Mouse (Mus musculus): ENCODE results near the gene Gm4922. TPM values are rescaled to one million over a fixed set of nuclear protein-coding genes. Genes with fewer than 3 reads are reported as not detected.

Gene Gm4922
- not detected for total RNA-seq (2021)
- long read RNA-seq = 0 reads

DNA sequence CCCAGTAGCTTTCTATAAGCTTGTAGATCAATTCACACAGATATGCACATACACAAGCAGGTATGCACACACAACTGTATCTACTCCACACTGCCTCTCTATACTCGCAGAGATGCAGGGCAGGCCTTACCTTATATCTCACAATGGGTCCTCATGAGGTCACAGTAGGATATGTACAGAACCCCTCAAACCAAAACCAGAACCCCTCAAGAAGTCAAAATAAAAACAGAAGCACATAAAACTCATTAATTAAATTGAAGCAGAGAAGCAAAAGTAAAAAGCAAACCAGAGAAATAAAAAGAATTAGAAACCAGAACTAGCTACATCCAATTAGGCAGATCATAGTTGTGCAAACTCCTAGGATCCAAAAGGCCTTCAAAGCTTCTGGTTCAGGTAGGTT is at the start of gene Gm4922:
TSS of gene Gm4922 (minus strand) at position 101 of the 400 bp plus-strand sequence.
- no peak for DNase-seq (ENCODE audit: low spot score in 2 of 2)

DNA sequence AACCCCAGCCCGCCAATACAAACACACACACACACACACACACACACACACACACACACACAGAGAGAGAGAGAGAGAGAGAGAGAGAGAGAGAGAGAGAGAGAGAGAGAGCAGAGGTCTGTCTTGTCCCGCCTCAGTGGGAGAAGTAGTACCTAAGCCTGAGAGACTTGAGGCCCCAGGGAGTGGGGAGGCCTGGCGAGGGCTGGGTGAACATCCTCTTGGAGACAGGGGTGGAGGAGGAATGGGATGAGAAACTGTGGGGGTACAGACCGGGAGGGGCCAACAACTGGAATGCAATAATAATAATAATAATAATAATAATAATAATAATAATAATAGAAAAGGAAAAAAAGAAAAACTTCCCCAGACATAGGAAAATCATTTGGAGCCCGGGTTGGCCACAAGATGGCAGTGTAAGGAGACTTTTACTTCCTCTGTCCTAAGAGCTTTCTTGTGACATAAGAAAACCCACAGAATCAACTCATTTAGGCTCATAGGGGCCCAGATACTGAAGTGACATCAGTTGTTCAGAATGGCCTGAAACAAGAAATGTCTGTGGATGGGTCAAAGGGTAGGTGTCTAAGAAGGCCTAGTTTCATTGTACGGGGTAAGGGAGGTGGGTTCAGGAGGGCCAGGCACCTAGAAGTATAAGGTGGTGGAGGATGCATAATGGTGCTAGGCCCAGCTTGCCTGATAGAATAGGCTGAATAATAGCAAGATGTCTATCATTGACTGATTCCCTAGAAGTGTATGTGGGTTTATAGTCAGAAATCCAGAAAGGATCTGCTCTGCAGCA is 49.3 kb upstream of the Gm4922 start:
- DNase-seq (ENCODE audit: low spot score in 2 of 2) = peak; percentile 44 to 54

DNA sequence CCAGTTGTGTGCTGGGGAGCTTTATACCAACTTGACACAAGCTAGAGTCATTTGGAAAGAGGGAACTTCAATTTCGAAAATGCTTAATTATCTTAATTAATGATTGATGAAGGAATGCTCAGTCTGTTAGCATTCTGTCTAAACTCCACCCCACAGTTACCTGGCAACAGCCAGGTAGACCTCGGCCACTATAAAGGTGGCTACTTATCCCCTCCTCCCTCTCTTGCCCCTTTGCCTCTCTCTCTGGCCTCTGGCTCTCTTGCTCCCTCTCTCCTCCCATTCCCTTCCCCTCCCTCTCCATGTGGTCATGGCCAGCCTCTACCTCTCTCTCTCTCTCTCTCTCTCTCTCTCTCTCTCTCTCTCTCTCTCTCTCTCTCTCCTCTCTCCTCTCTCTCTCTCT is 47.8 kb upstream of the Gm4922 start:
- no peak for DNase-seq (ENCODE audit: low spot score in 2 of 2)

DNA sequence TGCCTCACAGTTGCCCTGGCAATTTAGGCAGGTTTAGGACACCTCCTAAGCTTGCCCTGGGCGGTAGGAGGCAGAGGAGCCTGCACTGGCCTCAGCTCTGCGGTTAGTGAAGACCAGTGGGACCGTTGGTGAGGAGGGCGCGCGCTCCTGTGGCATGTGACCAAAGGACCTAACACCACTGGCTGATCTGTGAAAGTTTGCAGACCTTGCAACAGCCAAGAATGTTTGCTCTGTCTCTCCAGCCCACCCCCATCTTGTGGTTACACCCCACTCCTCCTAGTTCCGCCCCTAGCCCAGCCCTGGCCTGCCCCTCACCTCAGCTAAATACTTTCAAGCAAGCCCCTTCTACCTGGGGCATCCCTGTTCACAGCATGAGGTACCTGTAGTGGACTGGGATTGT is 45.2 kb upstream of the Gm4922 start:
- DNase-seq (ENCODE audit: low spot score in 2 of 2) = no peak

DNA sequence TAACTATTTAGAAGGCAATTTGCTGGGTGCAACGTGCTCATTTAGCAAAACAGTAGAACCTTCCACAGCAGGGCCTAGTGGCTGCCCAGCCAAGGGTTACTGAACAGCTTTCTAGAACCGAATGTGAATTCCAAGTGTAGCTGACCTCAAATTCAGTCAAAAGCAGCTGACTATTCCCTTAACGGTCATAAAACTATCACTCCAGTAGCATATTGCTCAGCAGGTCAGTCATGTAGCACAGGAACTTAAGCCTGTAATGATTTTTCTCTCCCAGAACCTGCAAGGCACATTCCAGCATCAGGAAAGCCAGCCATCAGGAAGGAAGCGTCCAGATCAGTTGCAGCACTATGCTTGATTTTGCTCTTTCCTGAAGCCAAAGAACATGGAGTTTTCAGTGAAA is 43.8 kb upstream of the Gm4922 start:
- DNase-seq (ENCODE audit: low spot score in 2 of 2) = no peak

DNA sequence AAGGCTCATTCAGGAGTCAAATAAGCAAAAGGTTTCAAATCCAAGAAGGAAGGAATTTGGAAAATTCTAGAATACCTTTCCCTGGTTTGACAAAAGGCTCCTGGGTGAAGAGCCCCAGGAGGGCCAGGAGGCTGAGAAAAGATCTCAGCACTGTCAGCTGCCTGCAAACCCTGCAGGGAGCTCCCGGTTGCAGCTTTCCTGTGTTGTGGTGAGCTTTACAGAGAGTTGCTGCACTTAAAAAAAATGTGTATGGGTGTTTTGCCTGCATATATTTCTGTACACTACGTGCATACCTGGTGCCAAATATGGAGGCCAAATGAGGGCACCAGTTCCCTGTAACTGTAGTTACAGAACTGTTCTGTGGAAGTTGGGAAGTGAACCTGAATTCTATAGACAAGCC is 41.3 kb upstream of the Gm4922 start:
- DNase-seq (ENCODE audit: low spot score in 2 of 2) = no peak

DNA sequence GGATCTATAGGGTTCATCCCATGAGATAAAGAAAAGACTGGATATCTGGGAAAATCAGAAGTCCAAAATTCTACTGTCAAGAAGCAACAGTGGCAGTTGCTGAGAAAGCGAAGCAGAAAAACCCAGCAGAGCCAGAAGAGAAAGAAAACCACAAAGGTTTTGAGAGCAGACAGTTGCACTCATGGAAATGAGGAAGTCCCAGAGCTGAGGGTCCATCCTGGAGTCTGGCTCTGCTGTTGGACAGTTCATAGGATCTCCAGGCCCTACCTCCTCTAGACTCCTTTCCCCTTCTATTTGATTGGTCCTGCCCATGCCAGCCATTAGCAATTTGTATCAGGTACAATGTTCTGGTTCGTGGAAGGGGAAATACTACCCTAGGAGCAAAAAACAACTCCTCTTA is 39.5 kb upstream of the Gm4922 start:
- no peak for DNase-seq (ENCODE audit: low spot score in 2 of 2)

DNA sequence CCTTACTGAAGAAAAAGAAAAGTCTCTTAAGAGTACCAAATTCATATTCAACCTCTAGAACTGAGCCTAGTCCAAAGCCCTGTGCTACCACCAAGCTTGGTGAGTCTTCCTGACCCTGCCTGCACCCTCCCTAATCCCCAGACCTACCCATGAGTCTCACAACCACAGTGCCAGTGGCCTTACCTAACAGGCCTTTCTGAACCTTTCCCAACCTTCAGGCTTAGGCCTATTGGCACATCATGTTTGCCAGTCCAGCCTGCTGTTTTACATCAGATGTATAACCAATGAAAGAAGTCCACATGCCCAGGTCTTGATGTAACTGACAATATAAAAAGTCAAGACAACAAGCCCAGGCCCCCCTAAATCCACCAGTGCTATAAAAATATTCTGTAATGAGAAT is 38.5 kb upstream of the Gm4922 start:
- DNase-seq (ENCODE audit: low spot score in 2 of 2) = no peak

DNA sequence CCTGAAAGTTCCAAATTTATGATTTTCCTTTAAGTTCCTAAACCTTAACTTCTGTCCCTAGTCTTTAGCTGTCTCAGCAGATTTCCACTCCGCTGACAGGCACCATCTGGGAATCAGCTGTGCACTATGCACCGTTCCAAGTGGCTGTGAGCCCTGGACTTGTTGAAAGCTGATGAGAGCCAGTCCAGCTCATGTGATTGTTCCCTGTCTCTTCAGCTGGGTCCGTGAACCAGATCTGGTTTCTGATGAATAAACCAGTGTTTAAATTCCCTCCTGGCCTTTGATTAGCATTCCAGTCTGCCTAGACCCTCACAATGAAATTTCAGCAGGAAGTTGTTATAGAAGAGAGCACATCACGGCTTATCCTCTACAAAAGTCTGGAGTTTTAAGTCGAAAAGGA is 30.0 kb upstream of the Gm4922 start:
- DNase-seq (ENCODE audit: low spot score in 2 of 2) = peak; percentile 43 to 46

DNA sequence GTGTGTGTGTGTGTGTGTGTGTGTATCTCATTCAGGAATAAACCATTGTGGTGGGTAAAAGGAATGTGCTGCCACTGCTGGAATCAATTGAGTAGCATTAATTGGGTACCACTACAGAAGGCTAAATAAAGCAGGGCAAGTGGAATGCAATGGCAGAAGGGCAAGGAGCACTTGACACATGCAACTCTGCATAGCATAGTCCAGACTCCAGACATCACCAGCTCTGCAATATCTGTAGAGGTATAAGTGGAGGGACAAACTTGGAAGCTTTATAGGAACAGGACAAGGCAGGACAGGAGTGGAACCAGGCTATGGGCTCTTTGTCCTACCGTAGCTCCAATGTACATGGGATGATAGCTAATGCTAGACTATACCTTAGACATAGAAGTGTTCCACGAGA is 25.2 kb upstream of the Gm4922 start:
- no peak for DNase-seq (ENCODE audit: low spot score in 2 of 2)

DNA sequence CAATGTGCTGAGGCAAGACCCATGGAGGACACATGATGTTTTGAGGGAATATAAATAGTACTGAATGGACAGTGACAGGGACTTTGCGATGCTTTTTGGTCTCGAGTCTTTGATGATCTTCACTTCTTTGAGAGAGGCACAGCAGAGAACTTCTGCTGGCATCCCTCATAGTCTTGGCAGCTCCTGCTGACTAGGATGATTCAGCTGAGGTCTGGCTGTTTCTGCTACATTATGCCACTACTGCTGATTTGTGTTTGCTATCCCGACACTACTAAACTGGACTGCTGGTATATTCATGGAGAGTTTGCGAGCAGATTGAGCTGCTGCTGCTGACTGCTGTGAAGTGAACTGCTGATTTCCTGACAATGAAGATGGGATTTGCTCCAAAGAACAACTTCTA is 3.5 kb upstream of the Gm4922 start:
- no peak for DNase-seq (ENCODE audit: low spot score in 2 of 2)

DNA sequence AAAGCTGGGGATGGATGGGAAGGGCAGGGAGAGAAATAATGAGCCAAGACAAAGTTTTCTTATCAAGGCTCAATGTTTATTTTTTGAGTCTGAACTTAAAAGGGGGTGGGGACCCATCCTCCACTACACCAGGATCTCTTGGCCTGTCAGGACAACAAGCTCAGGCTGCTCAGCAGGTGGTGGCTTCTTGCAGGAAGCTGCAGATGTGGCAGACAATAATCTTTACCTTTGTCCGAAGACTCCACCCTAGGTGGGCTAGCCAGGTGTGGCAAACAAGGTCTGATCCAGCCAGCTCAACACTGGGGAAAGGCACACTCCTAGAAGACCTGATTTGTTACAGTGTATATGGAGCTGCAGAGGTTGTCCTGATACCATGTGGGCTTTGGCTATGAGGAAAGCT is 2.0 kb upstream of the Gm4922 start:
- DNase-seq (ENCODE audit: low spot score in 2 of 2) = no peak

DNA sequence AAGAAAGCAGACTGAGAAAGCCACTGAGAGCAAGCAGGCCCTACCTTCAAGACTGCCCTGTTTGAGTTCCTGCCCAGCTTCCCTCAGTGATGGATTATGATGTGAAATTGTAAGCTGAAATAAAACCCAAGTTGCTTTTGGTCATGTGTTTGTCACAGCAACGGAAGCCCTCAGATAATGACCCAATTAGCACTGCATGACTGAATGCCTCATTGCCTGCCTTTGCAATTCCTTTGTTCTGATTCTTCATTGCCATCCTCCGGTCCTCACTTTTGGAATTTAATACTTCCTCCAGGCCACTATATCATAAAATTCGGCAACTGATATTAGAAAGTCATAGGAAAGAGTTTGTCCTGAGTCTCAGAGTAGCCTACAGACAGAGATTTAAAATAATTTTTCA is 9.0 kb downstream of the Gm4922 start:
- no peak for DNase-seq (ENCODE audit: low spot score in 2 of 2)

DNA sequence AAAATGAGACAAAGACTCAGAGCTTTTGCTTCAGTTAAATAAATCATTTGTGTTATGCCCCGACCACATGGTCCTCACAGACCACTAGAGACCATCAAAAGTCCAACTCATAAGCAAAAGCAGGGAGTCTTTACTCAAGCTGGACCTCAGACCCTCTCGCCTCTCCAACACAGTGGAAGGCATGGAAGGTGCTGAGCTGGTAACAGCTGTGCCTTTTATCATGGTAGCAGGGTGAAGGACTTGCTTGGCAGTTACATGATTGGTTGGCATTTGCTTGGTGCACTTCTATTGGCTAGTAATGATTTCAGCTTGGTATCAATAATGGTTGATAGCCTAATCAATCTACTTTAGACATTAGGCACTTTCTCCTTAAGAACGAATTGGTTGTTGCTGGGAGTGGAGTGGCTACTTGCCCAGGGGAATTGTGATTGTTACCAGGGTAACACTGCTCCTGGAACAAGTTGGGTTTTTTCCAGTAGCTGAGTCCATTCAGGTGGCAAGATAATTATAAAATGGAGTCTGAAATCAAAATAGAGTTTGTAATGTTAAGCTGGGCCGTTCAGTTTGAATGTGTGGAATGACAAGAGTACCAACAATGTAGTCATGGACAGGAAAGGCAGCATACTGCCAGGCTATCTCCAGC is 13.9 kb downstream of the Gm4922 start:
- DNase-seq (ENCODE audit: low spot score in 2 of 2) = no peak

DNA sequence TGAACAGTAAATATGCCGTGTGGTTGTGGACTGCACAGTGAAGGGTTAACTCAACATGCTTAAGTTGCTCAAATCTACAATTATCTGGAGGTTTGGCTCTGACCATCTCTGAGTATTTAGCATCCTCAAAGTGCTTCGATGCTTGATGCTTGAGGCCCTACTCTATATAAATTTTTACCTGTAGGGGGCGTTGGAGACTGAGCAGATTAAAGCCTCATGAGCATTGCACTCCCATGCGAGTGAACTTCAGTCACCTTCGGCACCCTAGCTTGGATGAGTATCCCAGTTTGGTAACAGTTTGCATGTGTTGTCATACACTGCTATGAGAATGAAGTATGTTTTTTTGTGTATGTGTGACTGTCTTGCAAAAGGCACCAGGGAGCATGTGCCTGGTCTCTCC is 16.7 kb downstream of the Gm4922 start:
- DNase-seq (ENCODE audit: low spot score in 2 of 2) = no peak

DNA sequence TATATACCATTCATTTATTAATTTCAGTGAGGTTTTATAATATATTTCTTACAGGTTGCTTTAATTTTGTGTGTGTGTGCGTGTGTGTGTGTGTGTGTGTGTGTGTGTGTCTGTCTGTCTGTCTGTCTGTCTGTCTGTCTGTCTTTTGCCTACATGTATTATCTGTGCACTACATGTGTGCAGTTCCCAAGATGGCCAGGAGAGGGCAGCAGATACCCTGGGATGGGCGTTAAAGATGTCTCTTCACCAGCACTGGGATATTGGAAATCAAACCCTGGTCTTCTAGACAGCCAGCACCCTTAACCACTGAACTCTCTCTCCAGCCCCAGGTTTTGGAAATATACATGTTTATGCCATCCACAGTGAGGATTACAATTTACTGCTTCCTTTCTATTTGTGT is 26.4 kb downstream of the Gm4922 start:
- peak; percentile 69 to 70 for DNase-seq (ENCODE audit: low spot score in 2 of 2)

DNA sequence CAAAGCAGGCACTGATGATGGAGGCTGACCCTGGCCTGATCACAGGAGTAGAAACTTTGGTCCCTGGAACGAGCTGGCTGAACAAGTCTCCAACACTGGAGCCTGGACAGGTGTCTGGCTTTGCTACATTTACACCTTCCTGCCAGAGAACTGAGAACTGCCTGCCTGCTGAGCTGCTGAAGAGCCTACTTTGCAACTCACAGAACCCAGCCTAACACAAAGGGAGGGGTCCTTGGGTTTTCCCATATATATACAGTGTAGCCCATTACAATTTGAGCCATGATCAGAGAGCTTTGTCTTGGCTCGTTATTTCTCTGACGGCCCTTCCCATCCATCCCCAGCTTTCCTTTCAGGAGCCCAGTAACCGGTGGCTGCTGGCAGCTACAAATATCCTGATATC is 36.5 kb downstream of the Gm4922 start:
- no peak for DNase-seq (ENCODE audit: low spot score in 2 of 2)

DNA sequence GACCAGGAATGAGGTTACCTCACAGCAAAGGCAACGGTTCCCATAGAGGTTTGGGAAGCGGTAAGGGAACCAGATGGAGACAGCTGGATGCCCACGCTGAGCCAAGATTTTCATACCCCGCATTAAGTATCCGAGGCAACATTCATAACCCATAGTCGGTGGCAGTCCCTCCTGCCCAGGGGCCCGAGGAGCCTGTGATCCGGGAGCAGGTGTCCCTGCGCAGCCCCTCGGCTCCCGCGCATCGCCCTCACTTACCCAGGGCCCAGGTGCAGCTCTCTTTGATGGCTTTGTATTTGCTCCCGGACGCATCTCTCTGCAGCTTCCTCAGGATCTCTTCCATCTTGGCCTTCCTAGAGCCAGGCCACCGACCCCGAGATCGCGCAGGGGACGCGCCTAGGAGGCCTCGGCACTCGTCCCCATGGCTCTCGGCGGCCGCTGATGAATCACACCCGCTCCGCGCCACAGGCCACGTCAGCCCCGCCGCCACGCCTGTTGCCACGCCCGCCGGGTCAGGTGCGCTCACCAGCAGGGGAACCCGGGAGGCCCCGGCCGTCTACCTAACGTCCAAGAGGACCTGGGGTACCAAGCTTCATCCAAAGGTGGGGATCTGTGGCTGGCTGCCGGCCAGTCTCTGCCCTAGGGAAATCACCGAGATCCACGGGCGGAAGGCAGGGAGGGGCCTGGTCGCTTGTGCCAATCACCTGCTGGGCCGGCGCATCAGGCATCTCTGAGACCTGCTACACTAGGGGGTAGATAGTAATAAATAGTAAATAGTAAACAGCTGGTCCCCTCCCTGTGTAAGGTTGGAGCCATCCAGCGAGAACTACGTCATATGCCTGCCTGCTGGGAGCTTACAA is 43.1 kb downstream of the Gm4922 start, which contains the start of gene Arfgef3:
TSS of gene Arfgef3 (minus strand) at position 664 of the 857 bp plus-strand sequence.
- DNase-seq (ENCODE audit: low spot score in 2 of 2) = peak; percentile 73 to 80

DNA sequence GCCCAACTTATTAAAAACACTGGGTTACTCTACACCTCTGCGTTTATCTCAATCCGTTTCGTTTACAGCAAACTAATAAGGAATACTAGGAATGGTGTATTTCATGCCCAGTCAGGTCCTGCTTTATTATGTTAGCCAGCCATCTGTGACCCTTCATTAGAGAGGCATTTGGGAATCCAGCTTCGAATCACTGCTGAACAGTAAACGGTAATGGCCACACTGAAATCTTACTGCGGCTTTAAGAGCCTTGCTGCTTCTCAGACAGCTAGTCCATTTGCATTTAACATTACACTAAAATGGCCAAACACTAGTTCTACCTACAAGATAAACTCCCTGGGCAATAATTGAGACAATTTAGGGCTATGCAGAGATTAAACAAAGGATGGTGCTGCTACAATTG is 44.5 kb downstream of the Gm4922 start:
- no peak for DNase-seq (ENCODE audit: low spot score in 2 of 2)

DNA sequence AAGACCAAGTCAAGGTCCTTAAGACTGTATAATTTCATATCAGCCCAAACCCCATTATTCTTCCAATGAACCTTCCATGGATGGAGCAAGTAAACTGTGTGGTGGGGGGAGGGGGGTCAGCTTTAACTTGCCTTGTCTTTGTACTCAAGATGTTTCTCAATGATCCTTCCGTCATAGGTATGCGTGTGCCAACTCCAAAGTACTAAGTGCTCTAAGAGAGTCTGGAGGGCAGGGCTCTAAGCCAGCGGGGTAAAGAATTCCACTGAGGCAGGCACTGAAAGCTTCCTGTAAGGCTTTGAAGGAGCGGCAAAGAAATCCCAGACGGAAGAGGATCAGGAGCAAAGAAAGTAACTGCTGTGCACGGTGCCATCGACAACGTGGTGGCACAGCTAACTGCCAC is 45.6 kb downstream of the Gm4922 start:
- no peak for DNase-seq (ENCODE audit: low spot score in 2 of 2)

Measured in layer of hippocampus, postnatal 10 days (tissue).